Mouse (Mus musculus) stomach, postnatal 0 days (tissue): ENCODE measurements around the gene Hspa12a. TPM values are rescaled to one million over a fixed set of nuclear protein-coding genes. Genes with fewer than 3 reads are reported as not detected.

Experiments used
- ATAC-seq: fragments of 200-750 bp; cut with Nextera tagmentation; 2 replicates; pipeline ENCODE4 v1.8.0; 2017; ENCODE audit not compliant: low FRiP score, low TSS enrichment
- DNase-seq: peaks from one replicate; pipeline ENCODE4 v3.0.0-alpha.2; 2016; ENCODE audit warnings: low spot score
- H3K27ac ChIP-seq: fragments of 300-500 bp; sonication (generic); replicated peaks from 2 replicates; pipeline ENCODE4 v1.5.1; 2014; ENCODE audit warnings: mild to moderate bottlenecking, control low read depth
- H3K27me3 ChIP-seq: fragments of 300-500 bp; sonication (generic); 2 replicates; pipeline ENCODE4 v1.6.1; 2014; ENCODE audit warnings: low read length; ENCODE audit not compliant: control insufficient read depth, insufficient read depth
- H3K36me3 ChIP-seq: fragments of 300-500 bp; sonication (generic); 2 replicates; pipeline ENCODE4 v1.6.1; 2014; ENCODE audit warnings: low read length, mixed read lengths; ENCODE audit not compliant: control insufficient read depth, insufficient read depth
- H3K4me1 ChIP-seq: fragments of 300-500 bp; sonication (generic); replicated peaks from 2 replicates; pipeline ENCODE4 v1.6.1; 2014; ENCODE audit warnings: antibody characterized with exemption; ENCODE audit not compliant: control insufficient read depth, insufficient read depth
- H3K4me2 ChIP-seq: fragments of 300-500 bp; sonication (generic); replicated peaks from 2 replicates; pipeline ENCODE4 v1.6.1; 2014; ENCODE audit warnings: low read depth, mild to moderate bottlenecking, control low read depth, moderate library complexity
- H3K4me3 ChIP-seq: fragments of 300-500 bp; sonication (generic); 2 replicates; pipeline ENCODE4 v1.5.1; 2014; ENCODE audit warnings: low read depth, low read length, control low read depth
- H3K9ac ChIP-seq: fragments of 300-500 bp; sonication (generic); 2 replicates; pipeline ENCODE4 v1.6.1; 2014; ENCODE audit warnings: mild to moderate bottlenecking, low read length, control low read depth, mixed read lengths
- H3K9me3 ChIP-seq: fragments of 300-500 bp; sonication (generic); 2 replicates; pipeline ENCODE4 v1.6.1; 2016; ENCODE audit warnings: low read length; ENCODE audit not compliant: control insufficient read depth
- CTCF ChIP-seq: IDR thresholded peaks from 2 replicates; pipeline ENCODE4 v1.5.1; 2016; ENCODE audit warnings: antibody characterized with exemption, low read depth, mild to moderate bottlenecking, moderate library complexity
- EP300 ChIP-seq: optimal IDR thresholded peaks from 2 replicates; pipeline ENCODE3; 2016; ENCODE audit warnings: antibody characterized with exemption
- WGBS: fragments of 180-500 bp; shearing (Covaris S2); extraction: QIAGEN DNeasy Blood & Tissue Kit; methylation state at CpG from one replicate; pipeline ENCODE4 v1.1.7; 2014; 5-methylcytosine and 5-hydroxymethylcytosine counted together
- polyA plus RNA-seq: library from polyadenylated mRNA; unstranded; fragments of >200 nt; fragmentation: Nextera tagmentation; extraction: Ambion mirVana; gene quantifications from 2 replicates; pipeline ENCODE4 v1.2.1, GENCODE M21; 2015

The Hspa12a gene
- polyA plus RNA-seq, 1 experiment from 2014 or later, result 2.5 TPM

GRCm38 (mm10) chr19:58853036-58853735, 90.3 kb downstream of the Hspa12a start:
- no peak overlapping the region for H3K4me3 ChIP-seq
- H3K27ac ChIP-seq, result no peak overlapping the region
- ATAC-seq, result no peak
- no peak for TF ChIP-seq CTCF
- TF ChIP-seq EP300, result no peak
- H3K4me1 ChIP-seq, result no peaks in the 10 kb centered on the region
- H3K27me3 ChIP-seq, result no peaks in the 10 kb centered on the region
- H3K36me3 ChIP-seq, result no peaks in the 10 kb centered on the region
- H3K4me2 ChIP-seq, result no peak overlapping the region
- no peak for DNase-seq
- WGBS, result 50% methylated on average over 10 of the region's 10 CpGs
- H3K9me3 ChIP-seq, result no peaks in the 10 kb centered on the region
- no peak overlapping the region for H3K9ac ChIP-seq

- H3K9ac ChIP-seq, result no peak overlapping the region
- no peaks in the 10 kb centered on the region for H3K4me1 ChIP-seq
- H3K36me3 ChIP-seq, result no peaks in the 10 kb centered on the region
- TF ChIP-seq CTCF (no peak), EP300 (no peak)
- H3K4me2 ChIP-seq, result no peak overlapping the region
- H3K27ac ChIP-seq, result no peak overlapping the region
- WGBS, result 46% methylated on average over 7 of the region's 7 CpGs
- no peaks in the 10 kb centered on the region for H3K27me3 ChIP-seq
- ATAC-seq (peak; percentile 76; the same call in 1 of the 2 replicates), DNase-seq (peak; percentile 30)
- H3K4me3 ChIP-seq, result no peak overlapping the region
- H3K9me3 ChIP-seq, result no peaks in the 10 kb centered on the region
These were observed 92.6 kb downstream of the Hspa12a start for GRCm38 (mm10) chr19:58850719-58851466.

- no peak overlapping the region for H3K4me2 ChIP-seq
- H3K4me3 ChIP-seq, result no peak overlapping the region
- no peaks in the 10 kb centered on the region for H3K4me1 ChIP-seq
- DNase-seq (no peak), ATAC-seq (no peak)
- H3K9me3 ChIP-seq, result no peaks in the 10 kb centered on the region
- H3K9ac ChIP-seq, result no peak overlapping the region
- TF ChIP-seq EP300 (no peak), CTCF (no peak)
- 59% methylated on average over 13 of the region's 13 CpGs for WGBS
- H3K27ac ChIP-seq, result no peak overlapping the region
- H3K27me3 ChIP-seq, result no peaks in the 10 kb centered on the region
- H3K36me3 ChIP-seq, result no peaks in the 10 kb centered on the region
These were observed 93.9 kb downstream of the Hspa12a start for GRCm38 (mm10) chr19:58849333-58850131.

GRCm38 (mm10) chr19:58843606-58844005, 99.8 kb downstream of the Hspa12a start:
- Histone ChIP-seq H3K9me3 (no peaks in the 10 kb centered on the region), H3K36me3 (no peaks in the 10 kb centered on the region), H3K4me1 (no peaks in the 10 kb centered on the region), H3K27ac (no peak overlapping the region), H3K9ac (no peak overlapping the region), H3K4me2 (no peak overlapping the region), H3K27me3 (no peaks in the 10 kb centered on the region), H3K4me3 (no peak overlapping the region)
- ATAC-seq (no peak), DNase-seq (no peak)
- no peak for TF ChIP-seq EP300
- whole genome bisulfite sequencing, result 80% methylated on average over 3 of the region's 3 CpGs

- Histone ChIP-seq H3K27me3 (no peaks in the 10 kb centered on the region), H3K36me3 (no peaks in the 10 kb centered on the region), H3K9ac (no peak overlapping the region), H3K27ac (no peak overlapping the region), H3K4me3 (no peak overlapping the region), H3K9me3 (no peaks in the 10 kb centered on the region), H3K4me2 (no peak overlapping the region), H3K4me1 (no peaks in the 10 kb centered on the region)
- DNase-seq (no peak), ATAC-seq (no peak)
- TF ChIP-seq EP300 (no peak), CTCF (no peak)
- WGBS, result 87% methylated on average over 5 of the region's 5 CpGs
These were observed 102.7 kb downstream of the Hspa12a start for GRCm38 (mm10) chr19:58840721-58841271.
